Mouse (Mus musculus): ENCODE measurements around the gene Retreg1.
"Not testable (repeated sequence)": the region's sequence is repeated elsewhere in the genome, so short reads cannot be mapped to it uniquely, and the experiment has no call there.

Gene Retreg1

DNA sequence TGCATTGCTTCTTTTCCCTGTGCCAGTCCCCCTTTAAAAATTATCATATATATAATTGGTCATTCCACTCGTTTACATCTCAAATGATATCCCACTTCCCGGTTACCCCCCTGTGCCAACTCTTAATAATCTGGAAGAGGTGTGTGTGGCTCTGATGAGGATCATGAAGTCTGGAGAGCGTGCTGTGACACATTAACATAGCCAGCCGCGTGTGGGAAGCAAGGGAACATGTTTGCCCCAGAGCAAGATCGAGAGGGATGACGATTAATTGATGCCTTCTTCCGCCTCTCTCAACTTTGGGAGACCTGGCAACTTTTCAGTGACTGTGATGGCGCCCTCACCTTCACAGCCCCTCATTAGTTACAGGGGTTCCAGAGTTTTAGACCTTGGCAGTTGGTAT, 106.7 kb downstream of the Retreg1 start:
- DNase-seq = no peak

DNA sequence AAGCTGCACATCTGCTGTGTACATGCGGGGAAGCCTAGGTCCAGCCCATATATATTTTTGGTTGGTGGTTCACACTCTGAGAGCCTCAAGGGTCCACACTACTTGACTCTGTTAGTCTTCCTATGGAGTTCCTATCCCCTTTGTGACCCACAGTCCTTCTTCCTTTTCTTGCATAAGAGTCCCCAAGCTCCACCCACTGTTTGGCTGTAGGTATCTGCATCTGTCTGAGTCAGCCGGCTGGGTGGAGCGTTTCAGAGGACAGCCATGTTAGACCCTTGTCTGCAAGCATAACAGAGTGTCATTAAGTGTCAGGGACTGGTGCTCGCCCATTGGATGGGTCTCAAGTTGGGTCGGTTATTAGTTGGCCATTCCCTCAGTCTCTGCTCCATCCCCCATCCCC, 107.6 kb downstream of the Retreg1 start:
- DNase-seq = no peak

DNA sequence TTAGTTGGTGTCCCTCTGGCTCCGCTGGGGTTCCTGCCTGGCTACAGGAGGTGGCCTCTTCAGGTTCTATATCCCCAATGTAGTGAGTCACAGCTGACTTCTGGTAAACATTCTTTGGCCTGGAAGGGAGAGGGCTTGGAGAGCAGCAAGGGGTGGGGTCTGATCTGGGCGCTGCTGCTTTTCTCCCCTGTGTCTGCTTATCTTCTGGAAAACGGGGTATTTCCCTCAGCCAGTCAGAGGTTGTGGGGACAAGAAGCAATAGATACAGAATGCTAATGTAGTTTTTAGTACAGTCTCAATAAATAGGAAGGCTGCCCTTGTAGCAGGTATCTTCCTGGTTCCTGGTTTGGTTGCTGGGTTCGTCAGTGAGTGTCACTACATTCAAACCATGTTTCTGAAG, 108.1 kb downstream of the Retreg1 start:
- no peak for DNase-seq

DNA sequence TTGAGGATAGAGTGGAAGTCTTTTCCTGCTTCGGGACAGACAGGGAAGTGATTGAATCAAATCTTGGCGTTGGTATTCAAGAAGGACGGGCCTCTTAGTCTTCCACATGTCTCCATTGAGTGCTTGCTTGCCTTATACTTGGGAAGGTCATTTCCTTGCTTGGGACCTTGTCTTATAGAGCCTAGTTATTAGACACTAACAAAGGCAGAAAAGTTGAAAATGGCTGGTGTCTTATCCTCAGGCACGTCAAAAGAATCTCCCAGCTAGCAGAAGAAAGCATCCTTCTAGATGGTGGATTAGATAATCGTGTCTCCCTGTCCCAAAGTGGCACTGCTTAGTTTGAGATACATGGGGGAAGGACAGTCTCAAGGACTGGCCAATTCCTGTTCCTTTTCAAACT, 113.0 kb downstream of the Retreg1 start:
- DNase-seq = no peak

DNA sequence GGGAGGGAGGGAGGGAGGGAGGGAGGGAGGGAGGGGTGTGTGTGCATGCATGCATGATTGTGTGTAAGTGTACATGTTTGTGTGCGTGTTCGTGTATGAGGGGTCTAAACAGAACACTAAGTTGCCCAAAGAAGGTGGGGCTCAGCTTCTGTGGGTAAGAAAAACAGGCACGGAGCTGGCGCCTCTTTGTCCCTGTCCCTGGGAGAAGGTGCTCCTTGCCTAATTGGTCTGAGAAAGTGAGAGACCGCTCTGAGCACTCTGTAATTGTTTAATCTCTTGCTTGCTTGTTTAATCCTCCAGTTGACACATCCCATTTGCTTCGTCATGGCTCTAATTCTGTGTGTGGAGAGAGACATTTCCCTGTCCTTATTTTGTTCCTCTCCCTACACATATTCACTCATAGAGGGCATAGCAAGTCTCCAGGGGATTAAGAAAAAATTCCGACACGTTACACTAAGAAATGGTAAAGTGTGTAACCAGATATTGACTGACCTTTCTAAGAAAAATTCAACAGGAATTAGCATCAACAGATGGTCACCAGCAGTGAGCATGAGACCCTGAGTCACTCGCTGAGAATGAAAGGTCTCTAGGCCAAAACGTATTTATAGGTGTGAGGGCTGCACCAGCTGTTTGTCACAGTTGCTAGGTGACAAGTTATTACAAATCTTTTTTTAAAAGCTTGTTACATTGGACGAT, 113.6 kb downstream of the Retreg1 start:
- no peak for DNase-seq

DNA sequence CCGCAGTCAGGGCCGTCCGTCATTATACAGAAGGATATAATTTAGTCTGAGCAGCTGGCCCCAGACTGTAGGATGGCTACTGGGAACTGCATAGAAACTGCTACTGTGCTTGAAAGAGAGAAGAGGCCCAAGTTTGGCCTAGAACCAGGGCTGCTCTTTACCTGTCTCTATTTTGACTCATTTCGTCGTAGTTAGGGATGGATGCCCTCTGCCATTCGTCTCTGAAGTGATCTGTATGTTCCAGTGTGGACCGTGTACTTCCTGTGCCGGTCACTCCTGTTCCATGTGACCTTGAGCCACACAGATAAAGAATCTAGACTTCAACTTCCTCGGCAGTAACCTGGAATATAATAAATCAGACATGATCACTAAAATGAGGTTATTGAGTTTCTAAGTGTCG, 114.7 kb downstream of the Retreg1 start:
- no peak for DNase-seq

DNA sequence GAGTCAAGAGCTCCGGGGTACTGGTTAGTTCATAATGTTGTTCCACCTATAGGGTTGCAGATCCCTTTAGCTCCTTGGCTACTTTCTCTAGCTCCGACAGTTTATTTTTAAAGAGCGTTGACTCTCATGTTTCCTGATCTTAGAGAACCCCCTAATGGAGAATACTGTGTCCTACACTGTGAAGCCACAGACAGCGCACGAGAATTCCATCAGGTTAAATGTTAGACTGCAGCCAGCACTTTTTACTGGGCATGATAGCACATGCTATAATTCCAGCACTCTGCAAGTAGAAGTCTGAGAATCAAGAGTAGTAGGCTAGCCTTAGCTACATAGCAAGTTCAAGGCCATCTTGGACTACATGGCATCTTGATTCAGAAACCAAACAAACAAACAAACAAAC, 116.4 kb downstream of the Retreg1 start:
- DNase-seq = no peak

DNA sequence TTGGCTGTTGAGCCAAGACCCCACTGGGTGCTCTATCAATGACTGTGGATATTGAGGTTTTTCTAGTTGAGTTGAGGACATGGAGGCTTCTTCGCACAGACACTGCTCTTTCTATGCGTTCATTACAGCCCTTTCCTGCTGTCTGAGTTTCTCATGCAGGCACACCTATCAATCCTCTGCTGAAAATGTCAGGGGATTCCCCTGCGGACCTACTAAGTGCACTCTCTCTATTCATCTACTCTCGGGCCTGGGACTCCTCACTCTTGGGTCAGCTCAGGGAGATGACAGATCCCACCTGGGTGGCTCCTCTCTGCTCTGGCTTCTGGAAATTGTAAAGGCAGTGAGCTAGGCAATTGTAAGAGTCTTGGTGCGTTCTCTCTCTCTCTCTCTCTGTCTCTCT, 117.3 kb downstream of the Retreg1 start:
- no peak for DNase-seq

DNA sequence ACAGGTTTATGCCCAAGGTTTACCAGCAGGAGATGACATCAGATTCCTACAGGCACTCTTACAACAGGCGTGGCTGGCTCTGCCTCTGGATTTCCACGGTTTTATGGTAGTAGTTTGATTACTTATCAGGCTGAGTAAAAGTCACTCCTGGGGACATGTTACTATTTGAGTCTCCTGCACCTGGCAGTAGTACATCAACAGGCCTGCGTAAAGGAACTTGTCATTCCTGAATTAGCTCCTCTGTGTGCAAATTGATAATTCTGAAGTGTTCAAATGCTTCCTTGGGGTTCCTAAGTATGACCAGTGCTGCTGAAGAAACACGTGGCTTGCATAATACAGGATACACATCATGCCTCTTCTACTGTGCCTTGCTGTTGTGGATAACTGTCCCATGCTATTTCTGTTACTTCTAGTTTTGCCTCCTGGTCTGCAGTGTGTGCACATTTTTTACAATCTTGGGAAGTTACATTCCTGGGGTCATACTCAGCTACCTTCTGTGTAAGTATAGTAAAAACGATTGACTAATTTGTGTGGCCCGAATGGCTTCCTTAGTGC, 123.3 kb downstream of the Retreg1 start:
- no peak for DNase-seq

DNA sequence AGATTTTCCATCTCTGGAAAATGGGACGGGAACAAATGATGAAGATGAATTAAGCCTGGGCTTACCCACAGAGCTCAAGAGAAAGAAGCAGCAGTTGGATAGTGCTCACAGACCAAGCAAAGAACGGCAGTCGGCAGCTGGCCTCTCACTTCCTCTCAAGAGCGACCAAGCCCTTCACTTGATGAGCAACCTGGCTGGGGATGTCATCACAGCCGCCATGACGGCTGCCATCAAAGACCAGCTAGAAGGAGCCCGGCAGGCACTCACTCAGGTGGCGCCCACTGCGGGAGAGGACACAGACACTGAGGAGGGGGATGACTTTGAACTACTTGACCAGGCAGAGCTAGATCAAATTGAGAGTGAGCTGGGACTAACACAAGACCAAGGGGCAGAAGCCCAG, 128.6 kb downstream of the Retreg1 start:
- DNase-seq = no peak

DNA sequence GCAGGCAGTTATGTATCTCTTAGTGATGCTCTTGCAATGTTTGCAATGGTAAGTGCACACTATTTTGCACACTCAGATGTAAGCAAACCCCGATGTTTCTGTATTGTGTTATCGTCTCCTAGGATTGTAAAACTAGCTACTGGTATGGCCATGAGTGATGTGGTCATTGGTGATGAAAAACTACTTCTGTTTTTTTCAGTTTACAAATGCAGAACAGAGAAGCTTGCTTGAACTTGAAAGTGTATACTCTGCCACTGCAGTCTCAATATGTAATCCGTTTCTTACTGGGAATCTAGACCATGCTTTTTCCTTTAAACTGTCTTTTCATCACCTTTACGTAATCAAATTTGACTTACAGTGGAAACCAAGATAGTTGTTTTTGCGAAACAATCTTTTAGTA, 129.8 kb downstream of the Retreg1 start:
- no peak for DNase-seq

DNA sequence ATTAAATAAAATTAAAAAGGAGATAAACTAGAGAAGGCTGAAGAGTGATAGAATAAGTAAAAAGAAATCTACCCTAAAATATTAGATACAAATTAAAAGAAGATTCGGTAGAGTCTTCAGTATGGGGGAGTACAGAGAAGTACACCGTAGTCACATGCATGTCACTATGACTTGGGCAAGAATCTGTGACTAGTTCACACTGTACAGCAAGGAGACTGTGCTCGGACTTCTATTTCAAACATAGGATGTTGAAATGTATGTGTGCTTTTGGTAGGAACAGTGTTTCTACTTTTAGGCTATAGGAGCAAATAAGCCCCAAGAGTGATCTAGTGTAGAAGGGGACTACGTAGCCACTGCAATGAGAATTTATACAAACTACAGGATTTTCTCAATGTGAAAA, 131.4 kb downstream of the Retreg1 start:
- no peak for DNase-seq

DNA sequence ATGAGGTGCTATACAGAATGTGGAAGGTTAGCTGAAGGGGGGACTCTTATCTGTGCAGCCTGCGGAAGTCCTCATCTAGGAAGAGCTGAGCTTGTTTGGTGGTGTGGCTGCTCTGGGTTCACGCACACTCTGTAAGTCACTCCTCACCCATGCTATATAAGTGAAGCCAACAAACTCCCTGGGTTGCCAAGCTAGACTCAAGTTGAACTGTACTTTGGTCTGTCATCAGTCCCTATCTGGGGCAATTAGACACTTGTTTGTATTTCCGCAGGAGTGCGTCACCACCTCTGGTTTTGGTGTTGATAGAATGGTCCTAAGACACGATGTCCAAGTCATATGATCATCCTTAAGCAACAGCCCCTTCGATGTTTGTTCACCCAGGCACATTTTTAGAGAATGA, 132.8 kb downstream of the Retreg1 start:
- DNase-seq = no peak

DNA sequence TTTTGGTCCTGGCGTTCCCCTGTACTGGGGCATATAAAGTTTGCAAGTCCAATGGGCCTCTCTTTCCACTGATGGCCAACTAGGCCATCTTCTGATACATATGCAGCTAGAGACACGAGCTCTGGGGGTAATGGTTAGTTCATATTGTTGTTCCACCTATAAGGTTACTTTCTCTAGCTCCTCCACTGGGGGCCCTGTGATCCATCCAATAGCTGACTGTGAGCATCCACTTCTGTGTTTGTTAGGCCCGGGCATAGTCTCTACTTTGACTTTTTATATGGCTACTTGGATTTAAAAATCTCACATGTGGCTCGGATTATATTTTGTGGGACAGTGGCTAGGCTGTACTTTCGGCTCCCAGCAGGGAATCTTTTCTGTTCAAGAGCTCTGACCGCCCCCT, 140.6 kb downstream of the Retreg1 start:
- DNase-seq = not testable (repeated sequence)

DNA sequence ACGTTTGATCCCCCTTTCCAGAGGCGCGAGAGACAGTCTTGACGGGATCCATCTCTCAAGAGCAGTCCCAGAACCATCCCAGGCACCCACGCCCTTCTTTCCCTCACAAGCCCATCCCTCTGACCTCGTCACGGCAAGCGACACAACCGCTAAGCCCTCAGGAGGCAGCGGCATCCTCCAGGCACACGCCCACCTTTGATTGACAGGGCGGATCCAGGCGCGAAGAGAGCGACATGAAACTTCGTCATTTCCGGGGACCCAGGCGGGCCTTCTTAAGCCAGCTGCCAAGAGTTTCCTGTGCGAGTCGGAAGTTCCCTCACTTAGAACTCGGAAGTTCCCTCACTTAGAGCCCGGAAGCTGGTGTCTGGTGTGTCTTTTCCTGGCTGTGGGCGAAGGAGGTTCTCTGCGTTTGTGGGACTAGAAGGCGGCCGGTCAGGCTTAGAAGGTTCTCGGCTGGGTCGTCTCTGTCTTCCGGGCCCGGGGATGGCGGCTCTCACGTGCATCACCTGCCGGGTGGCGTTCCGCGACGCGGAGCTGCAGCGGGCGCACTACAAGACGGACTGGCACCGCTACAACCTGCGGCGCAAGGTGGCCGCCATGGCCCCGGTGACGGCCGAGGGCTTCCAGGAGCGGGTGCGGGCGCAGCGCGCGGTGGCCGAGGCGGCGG, 141.2 kb downstream of the Retreg1 start, which contains the start of gene Zfp622:
Zfp622 (plus strand) TSS at position 300 of the 667 bp plus-strand sequence.
- peak; percentile 94 for DNase-seq

DNA sequence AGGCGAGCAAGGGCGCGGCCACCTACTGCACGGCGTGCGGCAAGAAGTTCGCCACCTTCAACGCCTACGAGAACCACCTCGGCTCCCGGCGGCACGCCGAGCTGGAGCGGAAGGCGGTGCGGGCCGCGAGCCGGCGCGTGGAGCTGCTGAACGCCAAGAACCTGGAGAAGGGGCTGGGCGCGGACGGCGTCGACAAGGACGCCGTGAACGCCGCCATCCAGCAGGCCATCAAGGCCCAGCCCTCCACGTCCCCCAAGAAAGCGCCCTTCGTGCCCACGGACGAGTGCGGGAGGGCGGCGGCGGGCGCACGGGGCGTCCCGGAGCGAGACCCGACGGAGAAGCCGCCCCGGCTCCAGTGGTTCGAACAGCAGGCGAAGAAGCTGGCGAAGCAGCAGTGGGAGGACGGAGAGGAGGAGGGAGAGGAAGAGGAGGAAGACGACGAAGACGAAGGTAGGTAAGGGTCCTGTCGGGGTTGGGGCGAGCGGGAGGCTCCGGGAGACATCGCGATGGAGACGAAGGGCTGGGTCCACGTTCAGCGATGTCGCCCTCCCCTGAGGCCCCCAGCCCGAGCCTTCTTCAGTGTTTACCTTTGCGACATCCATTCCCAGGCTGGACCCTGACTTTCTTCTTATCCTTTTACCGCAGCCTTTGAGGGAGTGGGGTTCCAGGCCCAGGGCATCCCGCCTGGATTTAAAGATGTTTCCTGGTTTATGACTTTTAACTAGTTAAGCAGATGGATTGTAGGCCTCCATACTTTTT, 141.9 kb downstream of the Retreg1 start:
- DNase-seq = peak; percentile 48

DNA sequence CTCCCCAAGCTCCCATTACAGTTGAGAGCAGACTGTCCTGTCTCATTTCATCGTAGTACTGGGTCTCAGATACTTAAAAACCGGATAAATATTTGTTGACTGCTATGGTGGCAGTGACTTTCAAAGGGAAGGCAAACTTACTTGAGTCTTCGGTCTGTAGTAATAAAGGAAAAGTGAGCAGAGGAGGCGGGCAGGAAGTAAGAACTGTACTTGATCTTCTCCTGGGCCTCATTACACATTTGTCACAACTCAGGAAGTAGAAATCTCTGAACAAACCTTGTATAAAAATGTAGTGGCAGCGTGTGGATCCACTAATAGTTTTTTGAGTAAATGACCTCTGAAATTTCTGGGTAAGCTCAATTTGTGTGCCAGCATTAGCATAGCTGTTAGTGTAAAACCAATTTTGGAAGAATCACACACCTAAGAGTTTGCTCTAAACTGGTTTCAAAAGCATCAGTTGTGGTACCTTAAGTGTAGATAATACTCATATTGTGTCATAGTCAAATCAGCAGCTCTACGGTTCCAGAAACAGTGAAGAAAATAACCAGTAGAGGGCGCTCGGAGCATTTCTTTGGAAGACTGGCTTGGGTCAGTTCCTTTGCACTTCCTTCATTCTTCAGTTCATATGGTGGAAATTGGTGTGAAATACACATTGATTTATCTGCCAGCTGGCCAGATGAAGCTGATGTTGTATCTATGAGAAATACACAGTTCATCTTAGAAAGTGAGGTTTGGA, 150.2 kb downstream of the Retreg1 start:
- DNase-seq = peak; percentile 55

DNA sequence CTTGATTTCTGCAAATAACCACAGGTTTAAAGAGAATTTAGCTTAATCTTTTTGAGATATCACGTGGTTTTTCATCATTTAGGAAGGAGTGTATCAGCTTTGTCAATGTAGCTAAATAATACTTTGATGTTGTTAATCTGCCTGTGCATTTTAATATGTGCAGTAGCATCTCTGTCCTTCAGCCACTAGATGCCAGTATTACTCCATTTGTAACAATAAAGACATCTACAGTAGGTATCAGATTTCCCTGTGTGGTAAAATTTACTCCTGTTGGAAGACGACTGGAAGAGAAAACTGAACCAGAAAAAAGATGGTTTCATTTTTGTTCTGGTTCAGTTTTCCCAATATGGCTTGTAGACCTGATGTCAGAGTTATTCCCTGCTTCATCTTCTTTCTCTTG, 152.5 kb downstream of the Retreg1 start:
- no peak for DNase-seq

DNA sequence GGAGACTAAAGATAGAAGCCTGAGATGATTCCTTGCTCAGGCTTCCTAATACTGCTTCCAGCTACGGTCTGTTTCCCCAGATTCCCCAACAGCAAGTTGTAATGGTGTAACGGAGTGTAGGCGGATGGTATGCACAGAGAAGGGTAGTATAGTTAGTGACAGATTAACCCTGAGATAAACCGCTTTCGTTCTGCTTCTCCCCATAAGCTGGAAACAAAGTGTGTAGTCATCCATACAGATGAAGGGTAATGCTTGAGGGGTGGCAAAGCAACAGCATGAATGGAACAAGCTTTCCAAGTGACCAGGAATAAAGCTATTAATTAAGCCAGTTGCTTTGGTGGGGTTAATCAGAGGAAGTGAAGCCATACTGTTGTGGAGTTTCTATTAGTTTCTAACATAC, 156.6 kb downstream of the Retreg1 start:
- DNase-seq = not testable (repeated sequence)

DNA sequence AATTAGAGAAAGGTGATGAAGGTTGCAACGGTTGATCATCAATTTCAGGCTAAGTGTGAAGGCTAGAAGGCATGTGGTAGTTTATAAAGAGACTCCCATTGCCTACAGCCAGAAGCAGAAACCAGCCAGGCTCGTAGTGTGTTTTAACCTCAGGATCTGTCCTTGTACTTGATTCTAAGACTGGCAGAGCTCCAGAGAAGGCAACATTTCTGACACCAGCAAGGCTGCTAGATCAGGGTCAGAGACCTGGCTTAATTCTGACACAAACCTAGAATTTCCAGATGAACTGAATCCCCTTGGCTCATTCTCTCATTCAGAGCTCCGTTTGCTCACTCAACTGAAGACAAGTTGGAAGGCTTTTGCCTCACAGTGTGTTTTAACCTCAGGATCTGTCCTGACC, 165.6 kb downstream of the Retreg1 start:
- no peak for DNase-seq

DNA sequence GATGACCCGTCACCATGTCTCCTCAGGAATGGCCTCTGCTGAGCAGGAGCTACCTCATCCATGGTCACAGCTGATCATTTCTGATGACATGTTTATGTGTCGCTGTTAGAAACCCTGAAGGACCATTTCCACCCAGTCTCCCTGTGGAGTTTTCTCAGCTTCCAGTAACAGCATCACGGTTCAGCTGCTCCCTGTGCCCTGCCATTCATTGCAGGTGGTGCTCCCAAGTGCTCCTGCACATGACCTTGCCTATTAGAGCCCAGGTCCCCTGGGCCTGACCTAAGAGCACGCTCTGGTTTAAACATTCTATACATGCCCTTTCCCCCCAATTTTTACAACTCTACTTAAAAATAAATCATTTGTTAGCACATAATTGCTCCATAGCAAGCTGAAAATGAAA, 169.9 kb downstream of the Retreg1 start:
- no peak for DNase-seq

DNA sequence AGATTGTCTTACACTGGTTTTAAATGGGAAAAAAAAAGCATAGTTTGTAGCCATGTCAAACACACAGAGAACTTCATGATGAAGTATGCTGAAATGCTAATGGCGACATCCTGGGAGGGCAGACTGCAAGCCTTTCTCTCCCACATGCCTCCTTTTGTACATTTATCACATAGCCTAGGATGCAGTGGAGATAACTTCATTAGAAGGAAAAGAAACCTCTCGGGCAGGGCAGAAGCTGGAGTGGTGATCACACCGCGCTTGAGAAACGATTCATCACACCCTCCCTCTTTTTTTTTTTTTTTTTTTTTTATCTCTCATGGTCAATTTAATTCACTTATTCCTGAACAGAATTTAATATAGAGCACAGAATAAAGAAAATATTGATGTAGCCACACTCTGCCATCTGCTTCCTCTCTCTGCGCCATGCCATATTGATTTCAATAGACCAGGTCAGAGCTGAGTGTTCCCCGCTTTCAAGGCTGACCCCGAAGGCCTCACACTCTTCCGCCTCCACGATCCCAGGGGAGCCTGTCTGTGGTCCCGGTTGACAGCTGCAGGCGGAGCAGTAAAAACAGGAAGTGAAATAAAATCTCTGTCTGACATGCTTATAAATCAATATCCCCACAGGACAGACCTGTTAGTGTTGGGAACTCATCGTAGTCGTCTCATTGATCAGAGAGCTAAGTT, 173.1 kb downstream of the Retreg1 start:
- DNase-seq = no peak

Data from thymus, postnatal 14 days (tissue).